Mouse (Mus musculus): Measurements from ENCODE around the gene Olfr1418.

DNA sequence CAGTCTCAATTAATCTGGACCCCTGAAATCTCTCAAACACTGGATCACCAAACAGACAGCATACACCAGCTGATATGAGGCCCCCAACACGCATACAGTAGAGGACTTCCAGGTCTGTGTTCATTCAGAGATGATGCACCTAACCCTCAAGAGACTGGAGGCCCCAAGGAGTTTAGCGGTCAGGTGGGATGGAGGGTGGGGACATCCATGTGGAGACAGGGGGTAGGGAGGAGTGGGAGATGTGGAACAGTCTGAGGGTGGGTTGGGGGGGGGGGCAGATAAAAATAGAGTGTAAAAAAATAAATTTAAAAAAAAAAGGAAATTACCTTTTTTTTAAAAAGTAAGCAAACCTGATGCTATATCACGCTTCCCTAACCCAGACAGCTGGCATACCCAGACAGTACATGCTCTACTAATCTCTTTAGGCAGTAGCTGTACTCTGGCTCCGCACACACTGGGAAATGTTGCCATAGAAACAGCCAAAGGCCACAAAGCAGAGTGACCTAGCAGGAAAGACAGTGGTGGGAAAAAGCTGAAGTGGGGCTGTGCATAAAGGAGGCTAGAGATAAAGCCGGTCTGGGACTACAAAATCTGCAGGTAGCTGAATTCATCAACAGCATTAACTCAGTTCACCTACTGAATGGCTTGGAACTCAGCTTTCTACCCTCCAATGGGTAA, 49.0 kb downstream of the Olfr1418 start:
- TF ChIP-seq CTCF (IDR thresholded peaks at IDR 0.05; ENCODE audit: insufficient read depth, low read length) (no peak), POLR2A (IDR thresholded peaks at IDR 0.05; ENCODE audit: borderline replicate concordance, extremely low read depth, low read depth, low read length) (no peak)
